Mouse (Mus musculus): ENCODE measurements around the gene Ccdc9. TPM values are rescaled to one million over a fixed set of nuclear protein-coding genes. Genes with fewer than 3 reads are reported as not detected.

Ccdc9 gene
- total RNA-seq (2023): 436 to 443 TPM (median 440 TPM) in 4 replicates

GRCm38 (mm10) chr7:16286026-16286961, at the start of gene Ccdc9:
Ccdc9 (minus strand) TSS chr7:16286795.

GRCm38 (mm10) chr7:16308093-16308492, 21.5 kb upstream of the Ccdc9 start, which contains the start of gene Bbc3:
Bbc3 (plus strand) TSS chr7:16308393.

GRCm38 (mm10) chr7:16273081-16273765, 13.4 kb downstream of the Ccdc9 start, which contains the start of gene Inafm1:
Inafm1 (minus strand) TSS chr7:16273617.

GRCm38 (mm10) chr7:16259110-16259590, 27.4 kb downstream of the Ccdc9 start, which contains the start of gene C5ar1:
C5ar1 (minus strand) TSS chr7:16259540.

GRCm38 (mm10) chr7:16244067-16244466, 42.5 kb downstream of the Ccdc9 start, which contains the start of gene C5ar2:
C5ar2 (minus strand) TSS chr7:16244154.

Other genes starting within 250 kb of the Ccdc9 start
- 68.6 to 83.5 TPM (median 74.4 TPM) in 4 replicates for gene Bicra, start 238.9 kb downstream of the Ccdc9 start, total RNA-seq (2023)
- gene Zfp541, start 225.0 kb downstream of the Ccdc9 start, total RNA-seq (2023): not detected in 4 replicates
- 396 to 429 TPM (median 418 TPM) in 4 replicates for gene Napa, start 188.3 kb downstream of the Ccdc9 start, total RNA-seq (2023)
- gene Kptn, start 166.9 kb downstream of the Ccdc9 start, total RNA-seq (2023): 41.7 to 47.7 TPM (median 47.3 TPM) in 4 replicates
- gene Slc8a2, start 157.0 kb downstream of the Ccdc9 start, total RNA-seq (2023): 0.15 to 0.27 TPM (median 0.20 TPM) in 4 replicates
- gene Meis3, start 111.7 kb downstream of the Ccdc9 start, total RNA-seq (2023): 15.3 to 24.5 TPM (median 19.8 TPM) in 4 replicates
- gene Dhx34, start 64.8 kb downstream of the Ccdc9 start, total RNA-seq (2023): 45.3 to 52.6 TPM (median 50.0 TPM) in 4 replicates
- 1.3 to 2.0 TPM (median 1.5 TPM) in 4 replicates for gene C5ar2, start 42.6 kb downstream of the Ccdc9 start, total RNA-seq (2023)
- not detected in 4 replicates for gene C5ar1, start 27.3 kb downstream of the Ccdc9 start, total RNA-seq (2023)
- 33.1 to 39.0 TPM (median 33.8 TPM) in 4 replicates for gene Inafm1, start 13.2 kb downstream of the Ccdc9 start, total RNA-seq (2023)
- gene Bbc3, start 21.6 kb upstream of the Ccdc9 start, total RNA-seq (2023): 9.9 to 18.6 TPM (median 14.2 TPM) in 4 replicates
- gene Sae1, start 101.0 kb upstream of the Ccdc9 start, total RNA-seq (2023): 45.3 to 57.1 TPM (median 50.7 TPM) in 4 replicates
- gene Zc3h4, start 114.1 kb upstream of the Ccdc9 start, total RNA-seq (2023): 83.6 to 104 TPM (median 96.1 TPM) in 4 replicates
- 32.2 to 39.7 TPM (median 39.1 TPM) in 4 replicates for gene Tmem160, start 166.0 kb upstream of the Ccdc9 start, total RNA-seq (2023)
- not detected in 4 replicates for gene Npas1, start 190.9 kb upstream of the Ccdc9 start, total RNA-seq (2023)